Mouse (Mus musculus) small intestine, adult 2 months (tissue): Measurements from ENCODE around the gene Ptprk.

Experiments
- CTCF ChIP-seq: fragments of 200-500 bp; IDR thresholded peaks from 2 replicates; pipeline ENCODE4 v1.5.1; 2012; ENCODE audit warnings: low read depth, mild to moderate bottlenecking, control low read depth, inconsistent platforms, low read length, moderate library complexity, mixed read lengths; ENCODE audit not compliant: insufficient replicate concordance, insufficient read length; ENCODE audit errors: extremely low read depth
- POLR2A ChIP-seq: fragments of 200-500 bp; IDR thresholded peaks from 2 replicates; pipeline ENCODE4 v1.6.1; 2012; ENCODE audit warnings: low read depth, mild to moderate bottlenecking, control low read depth, inconsistent platforms, low read length, moderate library complexity

DNA sequence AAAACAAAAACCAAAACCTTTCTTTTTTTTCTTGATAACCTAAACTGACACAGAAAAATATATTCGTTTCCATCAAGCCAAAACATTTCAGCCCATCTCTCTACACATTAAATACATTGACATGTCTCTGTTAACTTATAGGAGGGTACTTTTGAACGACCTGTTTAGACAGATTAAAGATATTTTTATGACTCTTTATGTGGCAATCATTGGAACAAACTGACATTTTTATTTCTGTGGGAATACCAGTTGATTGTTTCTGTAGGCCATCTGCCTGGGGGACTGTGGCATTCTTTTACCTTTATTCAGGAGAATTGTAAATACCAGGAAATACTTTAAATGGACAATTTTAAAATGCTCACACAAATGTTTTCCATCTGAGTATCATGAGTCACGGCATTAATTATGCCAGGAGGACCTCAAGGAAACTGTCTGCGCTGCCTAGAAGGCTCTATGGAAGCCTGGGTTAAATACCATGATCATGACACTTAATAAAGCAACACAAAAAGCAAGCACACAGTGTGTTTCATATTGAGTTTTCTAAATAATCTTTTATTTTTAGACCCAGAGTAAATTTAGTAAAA lies 229.8 kb downstream of the Ptprk start:
- TF ChIP-seq CTCF, result no peak
- no peak for TF ChIP-seq POLR2A
